Mouse (Mus musculus): ENCODE results near the gene Gm11060. TPM values are rescaled to one million over a fixed set of nuclear protein-coding genes. Genes with fewer than 3 reads are reported as not detected.

Gm11060 gene
- polyA plus RNA-seq, 1 experiment from 2014 or later, result not detected

DNA sequence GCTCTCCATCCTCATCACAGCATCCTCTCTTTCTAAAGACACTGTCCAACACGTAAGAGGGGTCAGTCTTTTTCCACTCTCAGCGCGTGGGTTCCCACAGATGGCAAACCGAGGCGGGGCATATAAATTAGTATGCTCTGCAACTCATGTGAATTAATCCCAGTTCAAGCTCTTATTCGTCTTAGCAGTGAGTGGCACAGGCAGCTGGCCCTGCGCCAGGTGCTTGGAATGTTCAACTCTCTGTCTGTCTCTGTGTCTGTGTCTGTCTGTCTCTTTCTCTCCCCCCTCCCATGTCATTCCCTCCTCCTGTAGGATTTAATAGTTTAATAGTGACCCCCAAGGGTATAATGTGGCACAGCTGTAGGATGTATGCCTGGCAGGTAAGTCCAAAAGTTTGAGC is 7.6 kb downstream of the Gm11060 start:
- Histone ChIP-seq H3K4me3 (ENCODE audit: low read length) (no peak overlapping the region), H3K4me1 (ENCODE audit: control insufficient read depth, insufficient read depth, low read depth, low read length) (no peaks in the 10 kb centered on the region), H3K4me2 (ENCODE audit: low read length) (no peak overlapping the region), H3K36me3 (ENCODE audit: control insufficient read depth, insufficient read depth, low read length) (no peaks in the 10 kb centered on the region), H3K9ac (ENCODE audit: low read depth, low read length) (no peak overlapping the region), H3K27me3 (replicated peaks; ENCODE audit: control insufficient read depth, insufficient read depth, low read length) (no peaks in the 10 kb centered on the region), H3K27ac (ENCODE audit: low read depth, low read length) (no peak overlapping the region), H3K9me3 (ENCODE audit: control insufficient read depth, low read length) (no peaks in the 10 kb centered on the region)
- ATAC-seq, result no peak
- WGBS, result 52% methylated on average over 7 of the region's 7 CpGs

DNA sequence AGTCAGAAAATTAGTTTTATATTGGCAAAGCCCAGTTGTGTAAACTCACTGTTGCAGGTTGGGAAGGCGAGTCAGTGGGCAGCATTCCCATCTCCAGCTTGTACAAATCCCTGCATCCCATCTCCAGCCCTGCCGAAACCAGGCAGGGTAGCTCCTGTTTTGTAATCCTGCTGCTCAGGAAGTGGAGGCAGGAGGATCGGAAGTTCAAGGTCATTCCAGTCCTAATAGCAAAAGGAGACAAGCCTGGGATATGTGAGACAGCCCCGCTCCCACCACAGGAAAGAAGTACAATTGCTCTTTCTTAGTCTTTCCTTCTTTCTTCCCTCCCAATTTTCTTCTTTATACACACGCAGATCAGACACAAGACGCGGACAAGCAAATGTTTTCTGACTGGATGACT is 8.7 kb downstream of the Gm11060 start:
- Histone ChIP-seq H3K27ac (ENCODE audit: low read depth, low read length) (no peak overlapping the region), H3K9me3 (ENCODE audit: control insufficient read depth, low read length) (no peaks in the 10 kb centered on the region), H3K4me3 (ENCODE audit: low read length) (no peak overlapping the region), H3K9ac (ENCODE audit: low read depth, low read length) (no peak overlapping the region), H3K27me3 (replicated peaks; ENCODE audit: control insufficient read depth, insufficient read depth, low read length) (no peaks in the 10 kb centered on the region), H3K36me3 (ENCODE audit: control insufficient read depth, insufficient read depth, low read length) (no peaks in the 10 kb centered on the region), H3K4me1 (ENCODE audit: control insufficient read depth, insufficient read depth, low read depth, low read length) (no peaks in the 10 kb centered on the region), H3K4me2 (ENCODE audit: low read length) (no peak overlapping the region)
- no peak for ATAC-seq
- 74% methylated on average over 7 of the region's 7 CpGs for WGBS

DNA sequence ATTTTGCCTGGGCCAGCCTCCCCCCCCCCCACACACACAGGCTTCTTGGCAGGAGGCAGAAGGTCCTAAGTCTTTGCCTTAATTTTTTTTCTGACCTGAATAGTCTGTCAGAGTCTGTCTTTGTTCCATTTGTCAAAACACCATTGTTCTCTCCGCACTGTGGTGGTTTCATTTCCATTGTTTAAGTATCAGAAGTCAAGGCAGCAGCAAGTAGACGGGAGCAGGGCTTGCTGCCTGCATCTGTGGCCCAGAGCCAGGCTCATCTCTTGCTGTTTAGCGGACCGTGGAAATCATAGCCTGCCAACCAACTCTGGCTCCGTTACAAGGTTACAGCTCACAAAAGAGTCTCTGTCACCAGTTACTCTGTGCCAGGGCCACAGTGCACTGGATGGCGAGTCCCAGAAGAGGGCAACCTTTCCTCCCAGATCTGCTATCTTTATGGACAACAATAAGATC is 16.9 kb downstream of the Gm11060 start:
- Histone ChIP-seq H3K4me3 (ENCODE audit: low read length) (no peak overlapping the region), H3K9me3 (ENCODE audit: control insufficient read depth, low read length) (no peaks in the 10 kb centered on the region), H3K27me3 (replicated peaks; ENCODE audit: control insufficient read depth, insufficient read depth, low read length) (peaks cover 18% of the 10 kb centered on the region), H3K36me3 (ENCODE audit: control insufficient read depth, insufficient read depth, low read length) (no peaks in the 10 kb centered on the region), H3K9ac (ENCODE audit: low read depth, low read length) (no peak overlapping the region; the same call in 1 of the 2 replicates), H3K4me1 (ENCODE audit: control insufficient read depth, insufficient read depth, low read depth, low read length) (no peaks in the 10 kb centered on the region), H3K27ac (ENCODE audit: low read depth, low read length) (no peak overlapping the region), H3K4me2 (ENCODE audit: low read length) (no peak overlapping the region)
- ATAC-seq, result peak; percentile 98
- 6% methylated on average over 6 of the region's 6 CpGs for WGBS

DNA sequence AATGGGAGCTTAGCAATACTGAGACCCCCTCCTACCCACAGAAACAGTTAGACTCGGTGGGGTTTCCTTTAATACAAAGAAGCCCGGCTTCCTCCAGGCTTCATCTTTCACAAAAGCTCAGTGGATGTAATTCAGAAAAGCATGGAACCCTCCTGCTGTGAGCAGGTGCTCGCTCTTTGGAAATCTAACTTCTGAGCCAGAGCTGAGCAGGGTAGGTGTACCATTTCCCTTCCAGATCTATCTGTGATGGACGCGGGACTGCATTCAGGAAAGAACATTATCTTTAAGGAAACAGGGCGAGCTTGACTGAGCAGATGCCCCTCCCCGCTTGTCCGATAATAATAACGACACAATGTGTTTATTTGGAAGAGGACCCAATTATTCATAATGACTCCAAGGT is 22.3 kb downstream of the Gm11060 start:
- Histone ChIP-seq H3K9me3 (ENCODE audit: control insufficient read depth, low read length) (no peaks in the 10 kb centered on the region), H3K4me2 (ENCODE audit: low read length) (no peak overlapping the region), H3K4me3 (ENCODE audit: low read length) (no peak overlapping the region), H3K4me1 (ENCODE audit: control insufficient read depth, insufficient read depth, low read depth, low read length) (no peaks in the 10 kb centered on the region), H3K27me3 (replicated peaks; ENCODE audit: control insufficient read depth, insufficient read depth, low read length) (peaks cover 45% of the 10 kb centered on the region), H3K27ac (ENCODE audit: low read depth, low read length) (no peak overlapping the region), H3K9ac (ENCODE audit: low read depth, low read length) (no peak overlapping the region), H3K36me3 (ENCODE audit: control insufficient read depth, insufficient read depth, low read length) (no peaks in the 10 kb centered on the region)
- WGBS, result 10% methylated on average over 9 of the region's 9 CpGs
- ATAC-seq, result no peak

DNA sequence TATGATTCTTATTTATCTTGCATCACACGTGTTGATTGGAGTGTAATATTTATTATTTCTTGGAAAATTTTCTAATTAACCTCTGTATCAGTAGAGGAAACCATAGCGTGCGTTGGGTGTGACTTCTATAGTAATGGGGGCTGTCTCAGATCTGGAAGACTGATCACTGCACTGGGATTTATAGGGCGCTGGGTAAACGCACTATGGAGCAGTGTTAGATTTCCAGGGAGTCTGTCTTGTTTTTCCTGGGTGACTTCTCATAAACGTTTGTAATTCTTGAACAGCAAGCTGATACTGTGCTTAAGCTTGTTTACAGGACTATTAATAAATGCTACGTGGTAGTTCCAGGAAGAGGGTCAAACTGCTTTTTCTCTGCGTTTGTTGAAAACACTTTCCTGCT is 25.9 kb downstream of the Gm11060 start:
- no peak for ATAC-seq
- 71% methylated on average over 8 of the region's 8 CpGs for WGBS

DNA sequence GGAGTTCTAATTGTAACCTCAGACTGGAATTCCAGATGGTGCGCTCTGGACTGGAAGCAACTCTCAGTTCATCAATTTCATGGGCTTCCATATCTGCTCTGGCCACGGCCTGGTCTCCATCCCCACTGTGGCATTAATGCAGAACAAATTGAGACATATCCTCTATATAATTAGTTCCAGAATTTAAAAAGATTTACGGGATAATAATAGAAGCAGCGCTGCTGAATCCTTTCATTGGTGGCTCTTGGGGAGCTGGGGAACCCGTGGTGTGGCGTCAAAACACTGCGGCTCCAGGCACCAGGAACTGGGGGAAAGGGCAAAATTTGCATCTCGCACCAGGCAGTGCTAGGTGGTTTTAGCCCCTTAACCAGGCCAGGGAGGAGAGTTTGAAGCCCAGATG is 30.4 kb downstream of the Gm11060 start:
- WGBS, result 3% methylated on average over 8 of the region's 8 CpGs
- no peak for ATAC-seq

More for the DNA sequence above, 25.9 kb downstream of the Gm11060 start:
- Histone ChIP-seq H3K9me3 (ENCODE audit: control insufficient read depth, low read length) (no peaks in the 10 kb centered on the region), H3K27me3 (replicated peaks; ENCODE audit: control insufficient read depth, insufficient read depth, low read length) (peaks cover 67% of the 10 kb centered on the region), H3K4me1 (ENCODE audit: control insufficient read depth, insufficient read depth, low read depth, low read length) (no peaks in the 10 kb centered on the region), H3K36me3 (ENCODE audit: control insufficient read depth, insufficient read depth, low read length) (no peaks in the 10 kb centered on the region), H3K4me3 (ENCODE audit: low read length) (no peak overlapping the region), H3K27ac (ENCODE audit: low read depth, low read length) (no peak overlapping the region), H3K4me2 (ENCODE audit: low read length) (no peak overlapping the region), H3K9ac (ENCODE audit: low read depth, low read length) (no peak overlapping the region)

DNA sequence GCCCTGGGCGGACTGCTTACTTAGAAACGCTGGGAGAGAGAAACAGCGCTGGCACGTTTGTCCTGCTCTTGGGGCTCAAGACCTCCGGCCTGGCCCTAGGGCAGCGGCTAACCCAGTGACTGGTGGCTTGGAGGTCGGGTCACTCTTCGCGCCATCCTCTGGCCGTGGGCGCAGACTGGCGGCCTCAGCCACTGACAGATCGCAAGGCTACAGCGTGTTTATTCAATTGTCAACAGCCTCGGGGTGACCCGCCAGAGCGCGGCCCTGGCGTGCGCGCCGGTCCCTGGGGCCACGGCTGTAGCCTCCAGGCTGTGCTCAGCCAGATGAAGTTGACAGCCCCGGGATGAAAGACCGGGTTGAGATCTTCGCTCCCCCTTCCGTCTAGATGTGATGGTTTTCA is 31.1 kb downstream of the Gm11060 start:
- H3K9me3 ChIP-seq (ENCODE audit: control insufficient read depth, low read length), result no peaks in the 10 kb centered on the region
- H3K4me3 ChIP-seq (ENCODE audit: low read length), result no peak overlapping the region
- H3K9ac ChIP-seq (ENCODE audit: low read depth, low read length), result no peak overlapping the region
- ATAC-seq, result no peak
- WGBS, result under 1% methylated on average over 27 of the region's 27 CpGs
- H3K27me3 ChIP-seq (replicated peaks; ENCODE audit: control insufficient read depth, insufficient read depth, low read length), result peaks cover 71% of the 10 kb centered on the region
- no peak overlapping the region for H3K4me2 ChIP-seq (ENCODE audit: low read length)
- H3K4me1 ChIP-seq (ENCODE audit: control insufficient read depth, insufficient read depth, low read depth, low read length), result peaks cover 9% of the 10 kb centered on the region; the same call in 1 of the 2 replicates
- H3K27ac ChIP-seq (ENCODE audit: low read depth, low read length), result no peak overlapping the region
- no peaks in the 10 kb centered on the region for H3K36me3 ChIP-seq (ENCODE audit: control insufficient read depth, insufficient read depth, low read length)

More for the DNA sequence above, 30.4 kb downstream of the Gm11060 start:
- H3K4me1 ChIP-seq (ENCODE audit: control insufficient read depth, insufficient read depth, low read depth, low read length), result peaks cover 9% of the 10 kb centered on the region; the same call in 1 of the 2 replicates
- H3K4me2 ChIP-seq (ENCODE audit: low read length), result no peak overlapping the region
- peaks cover 72% of the 10 kb centered on the region for H3K27me3 ChIP-seq (replicated peaks; ENCODE audit: control insufficient read depth, insufficient read depth, low read length)
- no peaks in the 10 kb centered on the region for H3K9me3 ChIP-seq (ENCODE audit: control insufficient read depth, low read length)
- H3K36me3 ChIP-seq (ENCODE audit: control insufficient read depth, insufficient read depth, low read length), result no peaks in the 10 kb centered on the region
- no peak overlapping the region for H3K4me3 ChIP-seq (ENCODE audit: low read length)
- H3K9ac ChIP-seq (ENCODE audit: low read depth, low read length), result no peak overlapping the region
- H3K27ac ChIP-seq (ENCODE audit: low read depth, low read length), result no peak overlapping the region

DNA sequence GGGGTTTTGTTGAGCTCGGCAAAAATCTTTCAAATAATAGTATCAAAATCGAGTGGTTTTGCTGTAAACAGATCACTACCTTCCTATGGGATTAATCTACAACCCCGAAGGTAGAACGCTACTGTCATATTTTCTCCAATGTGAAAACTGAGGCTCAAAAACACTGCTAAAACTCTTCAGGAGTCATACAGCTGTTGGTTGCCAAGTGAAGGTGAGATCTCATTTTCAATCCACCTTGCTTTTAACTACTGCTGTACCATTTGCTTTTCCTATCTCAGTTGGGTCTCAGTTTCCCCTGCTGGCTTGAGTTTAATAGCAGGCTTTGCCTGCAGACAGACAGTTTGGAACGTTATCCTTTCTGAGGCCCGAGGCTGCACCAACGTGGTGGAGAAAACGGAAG is 31.6 kb downstream of the Gm11060 start:
- H3K27ac ChIP-seq (ENCODE audit: low read depth, low read length), result no peak overlapping the region
- peaks cover 69% of the 10 kb centered on the region for H3K27me3 ChIP-seq (replicated peaks; ENCODE audit: control insufficient read depth, insufficient read depth, low read length)
- H3K9ac ChIP-seq (ENCODE audit: low read depth, low read length), result no peak overlapping the region
- ATAC-seq, result no peak
- no peak overlapping the region for H3K4me3 ChIP-seq (ENCODE audit: low read length)
- H3K36me3 ChIP-seq (ENCODE audit: control insufficient read depth, insufficient read depth, low read length), result no peaks in the 10 kb centered on the region
- H3K4me1 ChIP-seq (ENCODE audit: control insufficient read depth, insufficient read depth, low read depth, low read length), result peaks cover 9% of the 10 kb centered on the region; the same call in 1 of the 2 replicates
- no peaks in the 10 kb centered on the region for H3K9me3 ChIP-seq (ENCODE audit: control insufficient read depth, low read length)
- H3K4me2 ChIP-seq (ENCODE audit: low read length), result no peak overlapping the region
- WGBS, result 3% methylated on average over 8 of the region's 8 CpGs

DNA sequence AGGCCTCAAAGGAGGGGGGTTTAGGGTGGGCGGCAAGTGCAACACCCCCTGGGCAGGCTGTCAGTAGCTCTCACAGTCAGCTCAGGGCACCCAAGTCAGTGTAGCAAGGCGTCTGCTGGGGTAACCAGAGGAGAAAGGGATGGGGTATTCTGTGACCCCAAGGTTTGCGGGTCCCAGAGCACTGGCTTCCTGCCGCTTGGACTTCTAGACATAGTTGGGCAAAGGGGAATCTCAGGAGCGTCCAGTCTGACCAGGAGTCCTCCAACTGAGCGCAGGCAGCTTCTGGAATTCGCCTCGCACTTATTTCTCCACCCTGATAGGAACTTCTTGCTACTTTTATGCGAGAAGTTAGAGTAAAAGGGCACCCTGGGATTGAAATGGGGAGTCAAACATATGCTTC is 32.1 kb downstream of the Gm11060 start:
- ATAC-seq, result no peak
- Histone ChIP-seq H3K27ac (ENCODE audit: low read depth, low read length) (no peak overlapping the region), H3K4me1 (ENCODE audit: control insufficient read depth, insufficient read depth, low read depth, low read length) (peaks cover 9% of the 10 kb centered on the region; the same call in 1 of the 2 replicates), H3K4me3 (ENCODE audit: low read length) (no peak overlapping the region), H3K36me3 (ENCODE audit: control insufficient read depth, insufficient read depth, low read length) (no peaks in the 10 kb centered on the region), H3K9me3 (ENCODE audit: control insufficient read depth, low read length) (no peaks in the 10 kb centered on the region), H3K27me3 (replicated peaks; ENCODE audit: control insufficient read depth, insufficient read depth, low read length) (peaks cover 68% of the 10 kb centered on the region), H3K4me2 (ENCODE audit: low read length) (no peak overlapping the region), H3K9ac (ENCODE audit: low read depth, low read length) (no peak overlapping the region)
- 2% methylated on average over 9 of the region's 9 CpGs for WGBS

DNA sequence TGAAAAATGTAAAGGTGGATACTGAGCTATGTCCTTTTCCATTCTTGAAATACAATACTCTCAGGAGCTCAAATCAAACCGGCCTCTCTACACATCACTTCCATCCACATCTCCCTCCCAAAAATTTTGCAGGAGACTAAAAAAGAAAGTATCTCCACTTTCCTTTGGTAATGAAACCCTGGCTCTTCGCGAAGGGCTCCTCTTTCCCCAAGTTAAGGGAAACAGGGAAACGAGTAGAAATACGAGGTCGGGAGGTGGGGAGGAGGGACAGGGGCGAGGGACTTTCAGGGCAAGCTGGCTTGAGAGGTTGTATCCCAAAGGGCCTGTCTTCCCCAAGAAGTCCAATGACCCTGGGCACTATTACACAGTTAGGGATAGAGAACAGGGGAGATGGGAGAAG is 32.6 kb downstream of the Gm11060 start:
- H3K36me3 ChIP-seq (ENCODE audit: control insufficient read depth, insufficient read depth, low read length), result no peaks in the 10 kb centered on the region
- H3K9me3 ChIP-seq (ENCODE audit: control insufficient read depth, low read length), result no peaks in the 10 kb centered on the region
- H3K27ac ChIP-seq (ENCODE audit: low read depth, low read length), result no peak overlapping the region
- no peak for ATAC-seq
- WGBS, result 2% methylated on average over 7 of the region's 7 CpGs
- no peak overlapping the region for H3K4me2 ChIP-seq (ENCODE audit: low read length)
- H3K4me1 ChIP-seq (ENCODE audit: control insufficient read depth, insufficient read depth, low read depth, low read length), result peaks cover 9% of the 10 kb centered on the region; the same call in 1 of the 2 replicates
- H3K9ac ChIP-seq (ENCODE audit: low read depth, low read length), result no peak overlapping the region
- no peak overlapping the region for H3K4me3 ChIP-seq (ENCODE audit: low read length)
- peaks cover 68% of the 10 kb centered on the region for H3K27me3 ChIP-seq (replicated peaks; ENCODE audit: control insufficient read depth, insufficient read depth, low read length)
